Mouse (Mus musculus): ENCODE measurements at regions not wholly inside any gene's neighbourhood (a gene's known extent, or its start where the extent isn't known, plus 50 kb on each side); places are given as distances from the start of the nearest gene placed in this dataset.
A peak's percentile ranks its signal among the peaks of the same experiment; 100 is the strongest.

- Histone ChIP-seq H3K9ac (replicated peaks) (no peak overlapping the region), H3K4me1 (ENCODE audit: insufficient read depth) (no peaks in the 10 kb centered on the region), H3K4me2 (ENCODE audit: low read depth, low read length) (no peak overlapping the region), H3K4me3 (ENCODE audit: low read depth, low read length) (no peak overlapping the region), H3K36me3 (replicated peaks; ENCODE audit: insufficient read depth, low read length) (no peaks in the 10 kb centered on the region), H3K9me3 (ENCODE audit: low read length) (0 out of 2 replicates have a peak, but pooled peaks cover 4% of the 10 kb centered on the region), H3K27me3 (ENCODE audit: insufficient read depth, low read length) (no peaks in the 10 kb centered on the region), H3K27ac (ENCODE audit: low read depth) (no peak overlapping the region)
- DNase-seq, result no peak
- TF ChIP-seq CTCF (IDR thresholded peaks at IDR 0.05; ENCODE audit: low read depth) (no peak), EP300 (IDR thresholded peaks at IDR 0.05; ENCODE audit: low read depth) (no peak)
- ATAC-seq, result no peak
- WGBS (ENCODE audit: insufficient replicate concordance), result 78% methylated on average over 3 of the region's 3 CpGs
Observed at GRCm38 (mm10) chr15:10791516-10792112, 77.2 kb upstream of the Rai14 start.

DNA sequence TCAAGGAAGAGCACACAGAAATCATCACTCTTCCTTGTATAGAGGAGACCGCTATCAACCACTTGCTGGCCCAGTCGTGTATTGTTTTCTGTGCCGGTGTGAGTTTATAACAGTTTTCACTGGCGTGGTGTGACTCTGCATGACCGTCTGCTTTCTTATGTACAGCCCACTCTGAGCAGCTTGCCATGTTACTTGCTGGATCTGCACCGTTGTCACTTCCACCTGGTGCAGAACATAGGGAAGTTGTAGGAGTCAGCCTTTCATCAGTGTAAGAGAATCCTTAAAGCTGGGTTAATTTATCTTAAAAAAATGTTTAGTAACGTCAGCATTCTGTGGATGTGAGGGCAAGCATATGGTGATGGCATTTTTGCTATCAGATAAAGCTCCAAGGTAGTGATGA is 77.7 kb upstream of the Rai14 start:
- H3K4me2 ChIP-seq (ENCODE audit: low read depth, low read length), result no peak overlapping the region
- no peak overlapping the region for H3K27ac ChIP-seq (ENCODE audit: low read depth)
- no peak overlapping the region for H3K9ac ChIP-seq (replicated peaks)
- H3K36me3 ChIP-seq (replicated peaks; ENCODE audit: insufficient read depth, low read length), result no peaks in the 10 kb centered on the region
- TF ChIP-seq EP300 (IDR thresholded peaks at IDR 0.05; ENCODE audit: low read depth) (no peak), CTCF (IDR thresholded peaks at IDR 0.05; ENCODE audit: low read depth) (no peak)
- H3K27me3 ChIP-seq (ENCODE audit: insufficient read depth, low read length), result no peaks in the 10 kb centered on the region
- DNase-seq, result no peak
- H3K4me3 ChIP-seq (ENCODE audit: low read depth, low read length), result no peak overlapping the region
- no peak for ATAC-seq
- 76% methylated on average over 7 of the region's 7 CpGs for WGBS (ENCODE audit: insufficient replicate concordance)
- no peaks in the 10 kb centered on the region for H3K4me1 ChIP-seq (ENCODE audit: insufficient read depth)
- 0 out of 2 replicates have a peak, but pooled peaks cover 4% of the 10 kb centered on the region for H3K9me3 ChIP-seq (ENCODE audit: low read length)

DNA sequence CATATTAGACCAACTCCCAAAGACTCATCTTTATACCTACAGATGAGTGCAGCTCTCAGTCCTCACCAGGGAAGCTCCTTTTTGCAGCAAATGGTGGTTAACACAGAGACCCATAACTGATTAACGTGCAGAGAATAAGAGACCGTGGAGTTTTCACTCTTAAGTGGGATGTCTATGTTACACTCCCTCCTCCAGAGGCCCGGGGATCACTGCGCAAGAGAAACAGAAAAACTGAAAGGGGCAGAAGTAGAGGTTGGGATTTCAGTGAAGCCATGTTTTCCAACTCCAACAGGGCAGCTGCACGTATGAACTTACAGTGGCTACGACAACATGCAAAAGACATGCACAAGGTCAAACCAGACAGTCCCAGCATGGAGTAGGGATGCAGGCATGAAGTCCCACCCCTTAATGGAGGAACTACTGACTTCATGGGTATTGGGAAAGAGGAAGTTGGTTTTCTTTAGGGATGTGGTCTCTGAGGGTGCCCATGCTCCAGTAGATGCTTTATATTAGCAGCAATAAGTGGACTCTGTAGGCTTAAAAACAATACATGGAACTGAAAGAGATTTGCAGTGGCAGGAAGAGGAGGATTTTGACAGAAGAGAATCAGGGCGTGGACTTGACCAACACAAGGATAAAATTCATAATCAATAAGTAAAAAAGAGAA is 80.8 kb upstream of the Rai14 start:
- H3K4me3 ChIP-seq (ENCODE audit: low read depth, low read length), result no peak overlapping the region
- 82% methylated on average over 7 of the region's 7 CpGs for WGBS (ENCODE audit: insufficient replicate concordance)
- no peak overlapping the region for H3K27ac ChIP-seq (ENCODE audit: low read depth)
- DNase-seq (no peak), ATAC-seq (no peak)
- H3K36me3 ChIP-seq (replicated peaks; ENCODE audit: insufficient read depth, low read length), result no peaks in the 10 kb centered on the region
- H3K4me1 ChIP-seq (ENCODE audit: insufficient read depth), result no peaks in the 10 kb centered on the region
- no peak for TF ChIP-seq EP300 (IDR thresholded peaks at IDR 0.05; ENCODE audit: low read depth)
- TF ChIP-seq CTCF (IDR thresholded peaks at IDR 0.05; ENCODE audit: low read depth), result no peak
- no peaks in the 10 kb centered on the region for H3K9me3 ChIP-seq (ENCODE audit: low read length)
- no peaks in the 10 kb centered on the region for H3K27me3 ChIP-seq (ENCODE audit: insufficient read depth, low read length)
- no peak overlapping the region for H3K4me2 ChIP-seq (ENCODE audit: low read depth, low read length)
- H3K9ac ChIP-seq (replicated peaks), result no peak overlapping the region

- ATAC-seq (no peak), DNase-seq (no peak)
- H3K9ac ChIP-seq (replicated peaks), result no peak overlapping the region
- H3K36me3 ChIP-seq (replicated peaks; ENCODE audit: insufficient read depth, low read length), result no peaks in the 10 kb centered on the region
- H3K27me3 ChIP-seq (ENCODE audit: insufficient read depth, low read length), result no peaks in the 10 kb centered on the region
- H3K4me1 ChIP-seq (ENCODE audit: insufficient read depth), result no peaks in the 10 kb centered on the region
- TF ChIP-seq EP300 (IDR thresholded peaks at IDR 0.05; ENCODE audit: low read depth) (no peak), CTCF (IDR thresholded peaks at IDR 0.05; ENCODE audit: low read depth) (no peak)
- H3K27ac ChIP-seq (ENCODE audit: low read depth), result no peak overlapping the region
- no peak overlapping the region for H3K4me3 ChIP-seq (ENCODE audit: low read depth, low read length)
- H3K4me2 ChIP-seq (ENCODE audit: low read depth, low read length), result no peak overlapping the region
- H3K9me3 ChIP-seq (ENCODE audit: low read length), result no peaks in the 10 kb centered on the region
Observed at GRCm38 (mm10) chr15:10799656-10800055, 85.2 kb upstream of the Rai14 start.

DNA sequence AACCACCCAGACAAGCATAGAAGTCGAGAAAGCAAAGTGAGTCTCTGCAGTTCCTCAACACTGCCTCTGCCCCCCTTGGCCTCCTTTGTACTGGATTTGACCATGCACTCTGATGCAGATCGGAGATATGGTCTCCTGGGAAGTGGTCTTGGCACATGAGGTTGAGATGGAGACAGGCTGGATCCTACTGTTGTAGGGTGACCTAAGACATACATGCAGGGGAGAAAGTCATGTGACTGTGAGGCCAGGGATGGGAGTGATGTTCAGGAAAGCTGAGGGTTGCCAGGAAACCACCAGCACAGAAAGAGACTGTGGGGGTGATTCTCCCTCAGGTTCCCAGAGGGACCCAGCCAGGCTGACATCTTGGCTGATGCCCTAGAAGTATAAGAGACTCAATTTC is 99.8 kb upstream of the Rai14 start:
- Histone ChIP-seq H3K9ac (replicated peaks) (no peak overlapping the region), H3K27me3 (ENCODE audit: insufficient read depth, low read length) (no peaks in the 10 kb centered on the region), H3K27ac (ENCODE audit: low read depth) (no peak overlapping the region), H3K4me3 (ENCODE audit: low read depth, low read length) (no peak overlapping the region), H3K4me1 (ENCODE audit: insufficient read depth) (no peaks in the 10 kb centered on the region), H3K4me2 (ENCODE audit: low read depth, low read length) (no peak overlapping the region), H3K36me3 (replicated peaks; ENCODE audit: insufficient read depth, low read length) (no peaks in the 10 kb centered on the region), H3K9me3 (ENCODE audit: low read length) (no peaks in the 10 kb centered on the region)
- DNase-seq (no peak), ATAC-seq (no peak)
- WGBS (ENCODE audit: insufficient replicate concordance), result 69% methylated on average over 2 of the region's 2 CpGs
- TF ChIP-seq EP300 (IDR thresholded peaks at IDR 0.05; ENCODE audit: low read depth), result no peak
- TF ChIP-seq CTCF (IDR thresholded peaks at IDR 0.05; ENCODE audit: low read depth), result no peak

DNA sequence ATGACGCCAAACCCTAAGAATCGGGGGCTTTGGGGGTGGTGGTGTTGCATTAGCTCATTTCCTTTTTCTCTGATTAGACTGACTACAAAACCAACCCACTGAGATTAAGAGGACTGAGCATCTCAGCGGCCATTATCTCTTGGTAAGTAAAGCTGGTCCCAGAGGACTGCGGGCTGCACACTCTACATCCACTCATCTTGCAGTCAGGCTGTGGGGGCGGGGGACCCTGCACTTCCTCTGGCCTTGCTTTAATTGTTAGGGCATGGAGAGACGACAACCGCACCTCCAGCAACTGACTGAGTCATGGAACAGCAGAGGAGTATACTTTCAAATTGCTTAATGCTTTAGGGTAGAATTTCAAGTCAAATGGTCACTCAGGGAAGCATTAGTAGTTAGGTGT is 100.3 kb upstream of the Rai14 start:
- DNase-seq, result peak; percentile 18
- TF ChIP-seq EP300 (IDR thresholded peaks at IDR 0.05; ENCODE audit: low read depth) (no peak), CTCF (IDR thresholded peaks at IDR 0.05; ENCODE audit: low read depth) (no peak)
- Histone ChIP-seq H3K4me3 (ENCODE audit: low read depth, low read length) (no peak overlapping the region), H3K4me1 (ENCODE audit: insufficient read depth) (no peaks in the 10 kb centered on the region), H3K36me3 (replicated peaks; ENCODE audit: insufficient read depth, low read length) (no peaks in the 10 kb centered on the region), H3K4me2 (ENCODE audit: low read depth, low read length) (no peak overlapping the region), H3K9ac (replicated peaks) (no peak overlapping the region), H3K27me3 (ENCODE audit: insufficient read depth, low read length) (no peaks in the 10 kb centered on the region), H3K9me3 (ENCODE audit: low read length) (no peaks in the 10 kb centered on the region), H3K27ac (ENCODE audit: low read depth) (no peak overlapping the region)
- 38% methylated on average over 7 of the region's 7 CpGs for WGBS (ENCODE audit: insufficient replicate concordance)
- no peak for ATAC-seq

Measured in liver, postnatal 0 days (tissue).